Mouse (Mus musculus) frontal cortex, postnatal 14 days (tissue): ENCODE data around the gene Cbl.
A peak's percentile ranks its signal among the peaks of the same experiment; 100 is the strongest.

ENCODE experiments used
- DNase-seq, 2 experiments: peaks; one replicate each; pipeline ENCODE4 v3.0.0; 2022; ENCODE audit warnings: low spot score in 2 of 2

Gene Cbl

DNA sequence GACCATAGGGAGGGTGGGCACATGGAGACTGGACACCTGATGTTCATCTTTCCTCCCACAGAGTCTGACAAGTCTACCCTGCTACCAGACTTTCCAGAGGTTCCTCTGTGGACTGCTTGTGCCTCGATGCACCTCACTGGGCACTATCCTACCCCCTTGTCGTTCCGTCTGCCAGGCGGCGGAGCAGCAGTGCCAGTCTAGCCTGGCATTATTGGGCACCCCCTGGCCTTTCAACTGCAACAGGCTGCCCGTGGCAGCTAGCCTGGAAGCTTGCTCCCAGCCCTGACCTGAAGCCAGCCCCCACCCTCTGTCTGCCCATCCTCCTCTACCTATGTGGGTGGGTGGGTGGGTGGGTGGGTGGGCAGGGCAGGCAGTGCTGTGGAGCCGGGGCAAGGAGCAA is 127.7 kb downstream of the Cbl start:
- no peak for DNase-seq

DNA sequence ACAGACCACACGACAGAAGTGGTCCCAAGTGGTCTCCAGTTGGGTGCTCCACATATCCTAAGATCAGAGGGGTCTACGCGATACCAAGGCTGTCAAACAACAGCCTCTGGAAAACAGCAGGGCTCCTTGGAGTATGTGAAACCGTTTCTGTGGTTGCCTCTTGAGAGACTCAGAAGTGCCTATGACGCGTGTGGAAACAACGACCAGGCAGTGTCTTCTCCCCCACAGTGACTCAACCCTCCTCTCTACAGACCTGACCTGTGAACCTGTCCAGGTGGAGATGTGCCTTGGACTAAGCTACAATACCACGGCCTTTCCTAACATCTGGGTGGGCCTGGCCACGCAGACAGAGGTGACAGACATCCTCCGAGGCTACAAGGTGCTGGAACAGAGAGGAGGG is 128.1 kb downstream of the Cbl start:
- no peak for DNase-seq

DNA sequence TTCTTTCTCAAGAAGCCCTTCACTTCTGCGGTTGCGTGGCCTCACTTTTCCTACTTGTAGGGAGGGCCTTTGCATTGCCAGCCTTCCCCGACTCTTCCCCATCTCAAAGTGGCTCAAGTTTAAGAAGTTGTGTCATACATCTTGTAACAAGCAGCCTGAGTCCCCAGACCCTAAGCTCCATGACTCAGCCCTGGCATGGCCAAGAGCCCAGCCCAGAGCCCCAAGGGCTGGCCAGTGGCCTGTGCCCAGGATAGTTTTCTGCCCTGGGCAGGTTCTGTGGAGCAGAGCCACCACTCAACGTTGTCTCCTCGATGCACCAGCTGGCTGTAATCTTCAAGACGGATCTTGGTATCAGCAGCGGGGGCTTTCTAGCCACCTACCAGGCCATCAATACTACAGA is 129.0 kb downstream of the Cbl start:
- no peak for DNase-seq

DNA sequence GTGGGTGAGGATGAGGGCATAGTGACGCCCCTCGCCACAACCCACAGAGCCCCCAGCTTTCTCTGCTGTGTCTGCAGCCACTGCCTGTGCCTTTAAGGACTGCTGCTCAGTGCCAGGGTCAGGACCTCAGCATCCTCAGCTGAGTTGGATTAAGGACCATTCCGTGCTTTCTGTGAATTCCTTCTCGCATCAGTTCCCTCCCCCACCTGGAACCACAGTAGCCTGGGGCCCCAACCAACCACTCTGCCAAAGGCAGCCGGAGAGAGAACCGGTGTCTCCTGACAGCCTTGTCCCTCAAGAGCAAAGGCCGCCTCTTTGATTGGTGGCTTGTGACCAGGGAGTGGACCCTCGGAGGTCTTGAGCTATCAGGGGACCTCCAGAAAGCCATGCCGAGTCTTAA is 132.4 kb downstream of the Cbl start, which contains the start of gene Mfrp:
Gene Mfrp (plus strand): TSS at position 240 of the 400 bp plus-strand sequence.
- no peak for DNase-seq

DNA sequence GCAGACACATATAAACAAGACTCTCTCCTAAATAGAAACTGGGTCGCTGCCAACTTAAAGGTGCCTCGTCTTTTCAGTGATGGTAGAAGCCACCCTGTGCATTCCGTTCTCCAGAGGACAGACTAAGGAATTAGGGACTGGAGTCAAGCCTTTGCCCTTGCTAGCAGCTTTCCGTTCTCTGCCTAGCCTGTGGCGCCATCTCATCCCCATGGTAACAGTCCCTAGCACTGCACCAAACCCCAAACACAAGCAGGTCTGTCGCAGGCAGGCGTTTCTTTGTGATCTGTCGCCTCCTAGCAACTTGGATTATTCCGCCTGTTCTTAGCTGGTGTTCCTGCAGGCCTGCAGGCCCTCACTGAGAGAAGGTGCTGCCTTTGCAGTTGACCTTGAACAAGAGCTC is 137.3 kb downstream of the Cbl start:
- DNase-seq = no peak

DNA sequence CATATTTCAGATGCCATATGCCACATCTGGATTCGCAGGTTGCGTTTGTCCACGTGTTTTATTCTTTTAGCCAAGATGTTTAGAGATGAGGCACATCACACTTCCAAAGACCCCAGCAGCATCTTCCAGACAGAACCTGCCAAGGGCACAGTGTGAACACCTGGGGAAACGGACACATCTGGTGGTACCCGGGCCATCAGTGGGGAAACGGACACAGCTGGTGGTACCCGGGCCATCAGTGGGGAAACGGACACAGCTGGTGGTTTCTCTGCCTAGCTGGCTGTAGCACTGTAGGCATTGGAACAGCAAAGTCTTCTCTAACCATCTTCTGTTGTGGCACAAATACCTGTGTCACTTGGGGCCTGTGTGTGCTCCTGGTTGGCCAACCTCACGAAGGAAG is 138.1 kb downstream of the Cbl start:
- no peak for DNase-seq

DNA sequence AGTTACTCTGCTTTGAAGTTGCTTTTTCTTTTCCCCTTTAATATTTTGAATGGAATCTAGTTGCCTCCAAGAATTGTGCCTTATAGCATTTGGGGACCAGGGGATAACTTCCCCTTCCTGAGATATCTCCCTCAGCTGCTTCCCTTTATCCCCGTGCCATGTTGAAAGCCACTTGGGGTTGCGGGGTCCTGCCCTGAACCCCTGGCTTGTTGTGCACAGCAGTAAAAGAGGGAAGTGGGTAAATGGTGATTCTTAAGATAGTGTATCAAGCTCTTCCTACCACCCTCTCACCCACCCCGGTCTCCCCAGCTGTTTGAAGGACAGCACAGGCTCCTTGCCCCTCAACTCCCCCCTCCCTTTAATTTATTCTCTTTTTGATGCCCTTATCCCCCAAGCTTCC is 139.1 kb downstream of the Cbl start:
- DNase-seq = no peak

DNA sequence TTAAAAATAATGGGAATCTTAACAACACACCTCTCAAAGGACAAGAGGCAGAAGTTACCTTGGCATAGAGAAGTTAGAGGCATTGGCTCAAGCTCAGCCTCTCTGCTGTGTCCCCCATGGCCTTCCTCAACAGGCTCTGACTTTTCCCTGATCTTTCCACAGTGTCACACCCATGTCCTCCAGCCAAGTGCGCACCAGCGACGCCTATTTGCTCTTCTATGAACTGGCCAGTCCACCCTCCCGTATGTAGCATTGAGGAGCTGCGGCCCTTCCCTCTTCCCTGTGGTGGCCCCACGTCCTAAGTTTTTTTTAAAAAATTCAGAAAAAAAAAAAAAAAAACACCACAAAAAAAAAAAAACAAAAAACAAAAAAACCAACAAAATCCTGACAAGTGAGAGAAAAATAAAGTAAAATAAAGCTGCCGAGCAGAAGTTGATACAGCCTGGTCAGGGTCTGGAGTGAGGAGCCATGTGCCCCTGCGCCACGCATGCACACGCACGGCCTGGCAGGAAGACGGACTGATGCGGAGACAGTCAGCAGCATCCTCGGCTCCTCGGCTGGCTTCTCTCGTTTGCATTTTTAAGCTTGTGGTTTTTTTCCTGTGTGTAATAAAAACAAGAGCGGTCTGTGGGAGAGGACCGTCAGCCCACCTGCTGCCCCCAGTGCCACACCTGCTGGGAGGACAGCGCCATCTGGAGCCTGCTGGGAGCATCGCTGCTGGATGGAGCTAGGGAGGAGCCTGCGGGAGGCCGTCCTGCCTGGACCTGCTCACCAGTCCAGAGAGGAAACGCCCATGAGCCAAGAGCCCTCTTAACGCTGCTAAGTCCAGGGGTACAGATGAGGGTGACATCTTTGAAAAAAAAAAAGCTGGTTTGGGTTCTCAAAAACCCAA is 140.0 kb downstream of the Cbl start:
- peak; percentile 65 to 73 for DNase-seq
